Mouse (Mus musculus) forelimb bud, embryonic 11.5 days (tissue): ENCODE results near the gene Aaas.
A peak's percentile ranks its signal among the peaks of the same experiment; 100 is the strongest.

Experiments used
- DNase-seq: peaks from one replicate; pipeline ENCODE4 v3.0.0-alpha.2; 2012; ENCODE audit warnings: low read depth, low spot score

Gene Aaas

GRCm38 (mm10) chr15:102308717-102309116 lies 41.9 kb downstream of the Aaas start:
- no peak for DNase-seq

GRCm38 (mm10) chr15:102302542-102302941 lies 48.0 kb downstream of the Aaas start:
- no peak for DNase-seq

GRCm38 (mm10) chr15:102296368-102297006 lies 54.1 kb downstream of the Aaas start:
- no peak for DNase-seq

GRCm38 (mm10) chr15:102295633-102296367 lies 54.8 kb downstream of the Aaas start, which contains the start of gene Espl1:
Gene Espl1, plus strand, starts transcription at chr15:102296266.
- peak; percentile 93 for DNase-seq
